Mouse (Mus musculus) thymus, adult 2 months (tissue): ENCODE measurements around the gene Ctnnbl1. TPM values are rescaled to one million over a fixed set of nuclear protein-coding genes. Genes with fewer than 3 reads are reported as not detected.

ENCODE experiments used
- DNase-seq: peaks from one replicate; pipeline ENCODE4 v3.0.0; 2021
- H3K27ac ChIP-seq: fragments of 200-500 bp; 2 replicates; pipeline ENCODE4 v1.5.1; 2012; ENCODE audit warnings: low read length, control low read depth; ENCODE audit not compliant: control insufficient read depth, insufficient read depth
- H3K27me3 ChIP-seq: fragments of 200-500 bp; 2 replicates; pipeline ENCODE4 v1.6.1; 2012; ENCODE audit warnings: mild to moderate bottlenecking, low read length, moderate library complexity, mixed read lengths; ENCODE audit not compliant: control insufficient read depth, insufficient read depth
- H3K36me3 ChIP-seq: fragments of 200-500 bp; 2 replicates; pipeline ENCODE4 v1.6.1; 2012; ENCODE audit warnings: mild to moderate bottlenecking, low read length, moderate library complexity; ENCODE audit not compliant: control insufficient read depth, insufficient read depth
- H3K4me1 ChIP-seq: fragments of 200-500 bp; replicated peaks from 2 replicates; pipeline ENCODE4 v1.6.1; 2012; ENCODE audit warnings: low read length; ENCODE audit not compliant: control insufficient read depth, insufficient read depth
- H3K4me3 ChIP-seq: fragments of 200-500 bp; 2 replicates; pipeline ENCODE4 v1.5.1; 2012; ENCODE audit warnings: mild to moderate bottlenecking, low read length, control low read depth, moderate library complexity; ENCODE audit not compliant: control insufficient read depth, insufficient read depth
- CTCF ChIP-seq: fragments of 200-500 bp; IDR thresholded peaks from 2 replicates; pipeline ENCODE4 v1.5.1; 2012; ENCODE audit warnings: mild to moderate bottlenecking, control low read depth, low read length, moderate library complexity, borderline replicate concordance; ENCODE audit not compliant: control insufficient read depth, poor library complexity, insufficient read depth; ENCODE audit errors: extremely low read depth
- POLR2A ChIP-seq: fragments of 200-500 bp; IDR thresholded peaks from 2 replicates; pipeline ENCODE4 v1.6.1; 2012; ENCODE audit warnings: mild to moderate bottlenecking, low read length, control low read depth, moderate library complexity; ENCODE audit not compliant: control insufficient read depth, poor library complexity, insufficient read depth; ENCODE audit errors: extremely low read depth
- WGBS: fragments of 180-500 bp; shearing (Covaris S2); methylation state at CpG from one replicate; pipeline ENCODE4 v1.1.7; 2018; 5-methylcytosine and 5-hydroxymethylcytosine counted together
- polyA plus RNA-seq: library from polyadenylated mRNA; depleted of rRNA; stranded (reverse); fragments of >200 nt; gene quantifications from 2 replicates; pipeline ENCODE4 v1.2.3, GENCODE M21; 2012; rRNA removed

The Ctnnbl1 gene
- 65.5 and 68.5 TPM in 2 replicates for polyA plus RNA-seq

- Histone ChIP-seq H3K4me1 (peaks cover 5% of the 10 kb centered on the region), H3K27ac (no peak within 1 kb of the TSS), H3K4me3 (peak within 1 kb of the TSS; percentile 93), H3K27me3 (no peaks in the 10 kb centered on the region), H3K36me3 (no peaks in the 10 kb centered on the region)
- TF ChIP-seq POLR2A (peak; percentile 57; the same call in 1 of the 2 replicates), CTCF (0 out of 2 replicates have a peak, but pooled peaks have one; percentile 38)
- WGBS: 12% methylated on average over 44 of the region's 44 CpGs
- DNase-seq: peak; percentile 99
Measured at GRCm38 (mm10) chr2:157736854-157737850, at the start of gene Ctnnbl1. Gene Ctnnbl1 (plus strand): TSS chr2:157737401.

GRCm38 (mm10) chr2:157687506-157687905 lies 49.7 kb upstream of the Ctnnbl1 start:
- no peaks in the 10 kb centered on the region for H3K4me1 ChIP-seq
- no peak overlapping the region for H3K27ac ChIP-seq
- no peaks in the 10 kb centered on the region for H3K36me3 ChIP-seq
- H3K27me3 ChIP-seq: no peaks in the 10 kb centered on the region
- 65% methylated on average over 3 of the region's 3 CpGs for WGBS
- no peak for TF ChIP-seq CTCF
- TF ChIP-seq POLR2A: no peak
- no peak for DNase-seq
- H3K4me3 ChIP-seq: no peak overlapping the region

GRCm38 (mm10) chr2:157691266-157692105 lies 45.7 kb upstream of the Ctnnbl1 start:
- H3K4me3 ChIP-seq: no peak overlapping the region
- TF ChIP-seq POLR2A (no peak), CTCF (no peak)
- no peaks in the 10 kb centered on the region for H3K36me3 ChIP-seq
- no peaks in the 10 kb centered on the region for H3K27me3 ChIP-seq
- no peak overlapping the region for H3K27ac ChIP-seq
- WGBS: 78% methylated on average over 13 of the region's 13 CpGs
- DNase-seq: no peak
- no peaks in the 10 kb centered on the region for H3K4me1 ChIP-seq

GRCm38 (mm10) chr2:157692365-157692932 lies 44.8 kb upstream of the Ctnnbl1 start:
- Histone ChIP-seq H3K4me3 (no peak overlapping the region), H3K27me3 (no peaks in the 10 kb centered on the region), H3K27ac (no peak overlapping the region), H3K36me3 (no peaks in the 10 kb centered on the region), H3K4me1 (no peaks in the 10 kb centered on the region)
- 53% methylated on average over 17 of the region's 17 CpGs for WGBS
- TF ChIP-seq CTCF: no peak
- no peak for TF ChIP-seq POLR2A
- no peak for DNase-seq

GRCm38 (mm10) chr2:157693576-157693975 lies 43.6 kb upstream of the Ctnnbl1 start:
- no peak for DNase-seq
- Histone ChIP-seq H3K36me3 (no peaks in the 10 kb centered on the region), H3K4me3 (no peak overlapping the region), H3K27me3 (no peaks in the 10 kb centered on the region), H3K4me1 (no peaks in the 10 kb centered on the region), H3K27ac (no peak overlapping the region)
- WGBS: 88% methylated on average over 3 of the region's 3 CpGs
- no peak for TF ChIP-seq CTCF
- TF ChIP-seq POLR2A: no peak

GRCm38 (mm10) chr2:157696297-157696731 lies 40.9 kb upstream of the Ctnnbl1 start:
- 77% methylated on average over 7 of the region's 7 CpGs for WGBS
- TF ChIP-seq POLR2A (no peak), CTCF (no peak)
- no peaks in the 10 kb centered on the region for H3K4me1 ChIP-seq
- no peak overlapping the region for H3K4me3 ChIP-seq
- H3K27me3 ChIP-seq: no peaks in the 10 kb centered on the region
- H3K36me3 ChIP-seq: no peaks in the 10 kb centered on the region
- no peak for DNase-seq
- H3K27ac ChIP-seq: no peak overlapping the region

GRCm38 (mm10) chr2:157703155-157703554 lies 34.0 kb upstream of the Ctnnbl1 start:
- no peaks in the 10 kb centered on the region for H3K36me3 ChIP-seq
- DNase-seq: no peak
- H3K27ac ChIP-seq: no peak overlapping the region
- WGBS: 72% methylated on average over 8 of the region's 8 CpGs
- no peak overlapping the region for H3K4me3 ChIP-seq
- no peak for TF ChIP-seq CTCF
- no peak for TF ChIP-seq POLR2A
- H3K4me1 ChIP-seq: no peaks in the 10 kb centered on the region
- H3K27me3 ChIP-seq: no peaks in the 10 kb centered on the region
